Mouse (Mus musculus) cerebellum, adult 2 months (tissue): ENCODE data around the gene Espnl.

Experiments
- CTCF ChIP-seq: fragments of 200-500 bp; IDR thresholded peaks from 2 replicates; pipeline ENCODE4 v1.5.1; 2011; ENCODE audit warnings: low read depth, mild to moderate bottlenecking, control low read depth, low read length, moderate library complexity, borderline replicate concordance; ENCODE audit not compliant: insufficient read depth
- POLR2A ChIP-seq: fragments of 200-500 bp; IDR thresholded peaks from 2 replicates; pipeline ENCODE4 v1.6.1; 2011; ENCODE audit warnings: low read length, control low read depth, borderline replicate concordance; ENCODE audit not compliant: insufficient read depth

DNA sequence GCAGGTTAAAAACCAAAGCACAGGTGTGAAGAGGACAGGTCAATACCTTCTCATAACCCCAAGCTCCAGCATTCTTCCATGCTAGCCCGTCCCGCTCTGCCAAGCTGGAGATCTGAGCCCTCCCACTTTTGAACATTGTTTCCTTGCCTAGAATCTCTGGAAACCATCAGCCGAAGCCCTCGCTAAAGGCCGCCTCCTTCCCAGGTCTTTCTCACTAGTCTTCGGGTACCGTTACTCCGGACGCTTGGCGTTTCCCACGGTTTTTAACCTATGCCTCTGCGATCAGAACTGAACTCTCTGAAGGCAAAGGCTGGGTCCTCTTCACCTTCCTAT is 76.0 kb downstream of the Espnl start:
- TF ChIP-seq POLR2A (no peak), CTCF (no peak)
